Mouse (Mus musculus) ES-CJ7 (cell line): ENCODE results near the gene Wwp2.

Source experiments
- DNase-seq: peaks from one replicate; pipeline ENCODE4 v3.0.0; 2011; ENCODE audit warnings: low read depth, low spot score

The Wwp2 gene

GRCm38 (mm10) chr8:107475613-107476012 lies 39.4 kb downstream of the Wwp2 start:
- DNase-seq: no peak

GRCm38 (mm10) chr8:107476786-107477185 lies 40.6 kb downstream of the Wwp2 start:
- peak; percentile 73 for DNase-seq

GRCm38 (mm10) chr8:107478728-107479127 lies 42.6 kb downstream of the Wwp2 start:
- no peak for DNase-seq

- DNase-seq: no peak
Observed at GRCm38 (mm10) chr8:107480436-107480835, 44.3 kb downstream of the Wwp2 start.

GRCm38 (mm10) chr8:107483250-107483649 lies 47.1 kb downstream of the Wwp2 start:
- DNase-seq: no peak

- no peak for DNase-seq
Observed at GRCm38 (mm10) chr8:107484956-107485355, 48.8 kb downstream of the Wwp2 start.

GRCm38 (mm10) chr8:107488551-107488950 lies 52.4 kb downstream of the Wwp2 start:
- no peak for DNase-seq

GRCm38 (mm10) chr8:107489086-107489485 lies 52.9 kb downstream of the Wwp2 start:
- no peak for DNase-seq

GRCm38 (mm10) chr8:107489921-107490320 lies 53.8 kb downstream of the Wwp2 start:
- DNase-seq: no peak

- no peak for DNase-seq
Observed at GRCm38 (mm10) chr8:107490649-107491048, 54.5 kb downstream of the Wwp2 start.

GRCm38 (mm10) chr8:107491212-107491611 lies 55.0 kb downstream of the Wwp2 start:
- DNase-seq: no peak

GRCm38 (mm10) chr8:107491831-107492230 lies 55.7 kb downstream of the Wwp2 start:
- DNase-seq: no peak

- no peak for DNase-seq
Observed at GRCm38 (mm10) chr8:107492802-107493201, 56.6 kb downstream of the Wwp2 start.

GRCm38 (mm10) chr8:107495425-107495824 lies 59.3 kb downstream of the Wwp2 start:
- DNase-seq: no peak

- no peak for DNase-seq
Observed at GRCm38 (mm10) chr8:107497708-107498107, 61.5 kb downstream of the Wwp2 start.

- no peak for DNase-seq
Observed at GRCm38 (mm10) chr8:107498390-107498789, 62.2 kb downstream of the Wwp2 start.

- DNase-seq: no peak
Observed at GRCm38 (mm10) chr8:107498806-107499205, 62.6 kb downstream of the Wwp2 start.

- DNase-seq: no peak
Observed at GRCm38 (mm10) chr8:107499519-107499918, 63.4 kb downstream of the Wwp2 start.

- no peak for DNase-seq
Observed at GRCm38 (mm10) chr8:107502407-107502806, 66.2 kb downstream of the Wwp2 start.

GRCm38 (mm10) chr8:107502922-107503321 lies 66.8 kb downstream of the Wwp2 start:
- peak; percentile 31 for DNase-seq

- no peak for DNase-seq
Observed at GRCm38 (mm10) chr8:107503354-107503753, 67.2 kb downstream of the Wwp2 start.

- no peak for DNase-seq
Observed at GRCm38 (mm10) chr8:107504239-107504985, 68.2 kb downstream of the Wwp2 start.

GRCm38 (mm10) chr8:107505271-107505670 lies 69.1 kb downstream of the Wwp2 start:
- DNase-seq: no peak

- DNase-seq: no peak
Observed at GRCm38 (mm10) chr8:107507019-107507418, 70.9 kb downstream of the Wwp2 start.
